Mouse (Mus musculus) erythroid progenitor cell, adult 5-6 weeks (primary cell): ENCODE data around the gene Nsun3. TPM values are rescaled to one million over a fixed set of nuclear protein-coding genes. Genes with fewer than 3 reads are reported as not detected.

Source experiments
- ATAC-seq: replicated peaks from 2 replicates; pipeline ENCODE4 v1.8.0; 2016; ENCODE audit warnings: moderate number of reproducible peaks, mild to moderate bottlenecking, moderate TSS enrichment, inconsistent platforms; ENCODE audit not compliant: poor library complexity, low FRiP score, severe bottlenecking
- total RNA-seq, 2 experiments: library from RNA; stranded (forward) in 1 of 2; stranded (reverse) in 1 of 2; fragments of 150-400 nt in 1 of 2; fragments of 186-747, 209-891 nt in 1 of 2; gene quantifications; 2 replicates each; pipeline versions ENCODE4 v1.2.3 to v1.2.4; 2015 to 2017; ENCODE audit warnings: low replicate concordance in 2 of 2

Gene Nsun3
- total RNA-seq (2015; ENCODE audit: low replicate concordance) (9.6 and 66.3 TPM in 2 replicates), total RNA-seq (2017; ENCODE audit: low replicate concordance) (6.5 and 7.9 TPM in 2 replicates)

DNA sequence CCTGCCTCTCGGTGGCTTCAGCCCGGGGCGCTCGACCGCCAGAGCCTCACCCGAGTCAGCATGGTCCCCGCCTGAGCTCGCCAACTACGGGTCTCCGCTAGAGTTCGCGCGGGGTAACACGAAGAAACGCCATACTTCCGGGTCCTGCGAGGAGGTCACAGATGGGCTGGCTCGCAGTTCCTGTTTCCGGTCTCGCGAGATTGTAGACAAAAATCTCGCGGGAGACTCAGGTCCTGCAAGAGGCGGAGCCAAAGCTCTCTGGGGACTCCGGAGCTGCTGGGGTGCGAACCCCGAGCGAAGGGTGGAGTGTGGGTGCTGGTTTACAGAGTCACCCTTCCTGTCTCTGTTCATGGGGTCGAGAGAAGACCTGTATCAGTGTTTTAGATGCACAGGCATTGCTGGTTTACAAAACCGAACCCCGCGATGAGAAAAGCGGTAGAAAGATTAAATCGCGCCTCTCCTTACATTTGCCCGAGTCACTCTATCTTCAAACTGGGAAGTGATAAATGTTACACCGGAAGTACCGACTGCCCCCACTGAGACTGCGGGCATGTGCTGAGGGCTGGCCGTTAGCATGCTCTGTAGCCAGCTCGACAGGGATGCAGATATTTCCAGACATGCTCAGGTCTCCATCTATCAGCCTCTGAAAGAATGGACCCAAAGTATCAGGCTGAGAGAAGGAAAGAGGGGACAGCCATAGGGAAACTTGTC, at the start of gene Nsun3:
Gene Nsun3 (minus strand): TSS at position 198 of the 711 bp plus-strand sequence.
- peak; percentile 96 for ATAC-seq

- ATAC-seq, result peak; percentile 63
These were observed 47.6 kb upstream of the Nsun3 start for GRCm38 (mm10) chr16:62834016-62834735.

- peak; percentile 77 for ATAC-seq
These were observed 45.9 kb upstream of the Nsun3 start for GRCm38 (mm10) chr16:62832481-62832880.

DNA sequence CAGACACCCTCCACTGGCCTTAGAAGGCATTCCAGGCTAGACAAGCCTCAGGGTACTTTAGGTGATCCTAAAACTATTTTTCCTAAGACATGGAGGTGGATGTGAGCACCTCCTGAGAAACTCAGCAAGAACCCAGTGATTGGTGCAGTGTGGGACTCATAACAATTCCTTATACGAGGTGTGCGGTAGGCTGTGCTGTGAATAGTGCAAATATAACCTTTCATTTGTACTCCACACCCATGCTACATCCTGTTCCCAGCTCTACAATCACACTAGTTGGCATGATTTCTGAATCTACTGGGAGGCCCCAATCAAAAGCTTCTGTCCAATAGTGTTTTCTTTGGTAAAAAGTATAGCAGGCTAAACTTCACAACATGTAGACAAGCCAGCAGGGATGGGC, 45.4 kb upstream of the Nsun3 start:
- ATAC-seq, result no peak

- 0 out of 2 replicates have a peak, but pooled peaks have one; percentile 59 for ATAC-seq
These were observed 39.8 kb upstream of the Nsun3 start for GRCm38 (mm10) chr16:62826156-62827001.

DNA sequence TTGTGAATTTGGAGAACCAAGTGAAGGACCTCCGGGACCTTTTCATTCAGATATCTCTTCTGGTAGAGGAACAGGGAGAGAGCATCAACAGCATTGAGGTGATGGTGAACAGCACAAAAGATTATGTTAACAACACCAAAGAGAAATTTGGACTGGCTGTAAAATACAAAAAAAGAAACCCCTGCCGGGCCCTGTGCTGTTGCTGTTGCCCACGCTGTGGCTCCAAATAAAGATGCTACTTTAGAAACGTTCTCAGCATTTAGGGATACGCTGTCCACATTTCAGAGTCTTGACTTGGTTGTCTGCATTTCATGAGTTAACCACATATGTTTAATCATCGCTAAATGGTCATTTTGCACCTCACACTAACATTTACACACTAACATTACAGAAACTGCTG, 35.9 kb upstream of the Nsun3 start:
- ATAC-seq, result no peak

DNA sequence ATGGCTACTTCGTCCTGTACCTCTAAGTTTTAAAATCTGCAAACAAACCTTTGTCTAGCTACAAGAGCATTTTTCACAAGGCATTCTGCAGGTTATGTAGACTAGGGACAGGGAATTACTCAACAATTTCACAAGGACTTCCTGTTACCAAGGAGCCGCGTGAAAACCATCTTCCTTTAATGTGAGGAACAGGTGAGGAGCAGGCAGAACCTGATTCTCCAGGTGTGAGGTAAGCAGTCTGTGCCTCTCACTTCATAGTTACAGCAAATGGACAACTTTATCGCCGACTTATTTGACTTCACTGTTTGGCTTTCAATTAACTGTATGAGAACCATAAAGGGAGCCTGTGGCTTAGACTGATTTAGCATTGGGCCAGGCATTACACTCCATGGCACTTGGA, 27.9 kb upstream of the Nsun3 start, which contains the start of gene Stx19:
Gene Stx19 (plus strand): TSS at position 186 of the 400 bp plus-strand sequence.
- no peak for ATAC-seq

DNA sequence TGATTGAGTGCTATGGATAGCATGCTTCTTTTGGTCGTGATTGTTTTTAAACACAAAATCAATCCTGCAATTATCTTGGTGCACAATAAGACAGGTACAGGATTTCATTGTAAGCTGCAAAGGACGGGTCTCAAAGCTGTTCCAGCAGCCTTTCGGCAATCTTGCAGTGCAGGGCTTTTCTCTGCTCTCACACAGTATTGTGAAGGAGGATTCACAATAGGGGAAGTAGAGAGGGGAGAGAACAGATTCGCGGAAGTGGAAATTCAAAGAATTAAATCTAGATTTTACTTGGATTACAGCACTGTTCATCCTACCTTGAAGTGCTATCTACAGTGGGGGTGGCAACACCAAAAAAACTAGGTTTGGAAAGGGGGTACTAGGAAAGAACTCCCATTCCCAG, 27.2 kb upstream of the Nsun3 start:
- ATAC-seq, result no peak

GRCm38 (mm10) chr16:62810855-62811254, 24.2 kb upstream of the Nsun3 start:
- no peak for ATAC-seq

GRCm38 (mm10) chr16:62807249-62807979, 20.8 kb upstream of the Nsun3 start:
- ATAC-seq, result no peak

DNA sequence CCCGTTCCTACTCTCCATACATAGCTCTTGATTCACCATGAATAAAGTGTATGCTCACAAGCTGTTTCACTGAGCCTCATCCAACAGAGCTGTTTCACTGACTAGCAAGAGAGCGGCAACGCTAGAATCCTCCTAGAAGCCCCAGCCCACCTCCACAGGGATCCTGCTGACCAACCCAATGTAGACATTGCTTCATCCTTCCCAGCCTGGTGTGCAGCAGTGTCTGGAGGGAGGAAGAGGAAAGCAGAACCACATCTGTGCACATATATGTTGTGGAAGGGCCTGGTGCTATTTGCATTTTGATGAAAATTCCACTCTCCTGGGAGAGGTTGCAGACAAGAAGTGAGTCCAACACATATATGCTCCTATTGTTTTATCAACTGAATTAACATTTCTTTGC, 18.0 kb upstream of the Nsun3 start:
- no peak for ATAC-seq

DNA sequence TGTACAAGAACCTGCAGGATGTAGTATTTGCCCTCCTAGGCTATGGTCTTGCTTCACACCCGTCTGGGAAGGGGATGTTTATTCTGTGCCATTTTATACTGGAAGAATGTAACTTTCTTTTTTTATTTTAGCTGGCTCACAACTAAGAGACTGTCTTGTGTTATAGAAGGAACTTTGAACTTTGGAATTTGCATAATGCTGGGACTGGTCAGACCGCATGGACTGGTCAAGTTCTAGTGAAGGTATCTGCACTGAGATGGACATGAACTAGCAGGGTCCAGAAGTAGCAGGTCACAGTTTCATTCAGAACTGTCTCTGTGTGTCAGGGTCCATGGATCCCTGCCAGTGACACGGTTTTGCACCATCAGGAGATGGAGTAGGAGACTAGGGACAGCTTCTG, 13.2 kb upstream of the Nsun3 start:
- no peak for ATAC-seq

GRCm38 (mm10) chr16:62799426-62799825, 12.8 kb upstream of the Nsun3 start:
- ATAC-seq, result no peak

DNA sequence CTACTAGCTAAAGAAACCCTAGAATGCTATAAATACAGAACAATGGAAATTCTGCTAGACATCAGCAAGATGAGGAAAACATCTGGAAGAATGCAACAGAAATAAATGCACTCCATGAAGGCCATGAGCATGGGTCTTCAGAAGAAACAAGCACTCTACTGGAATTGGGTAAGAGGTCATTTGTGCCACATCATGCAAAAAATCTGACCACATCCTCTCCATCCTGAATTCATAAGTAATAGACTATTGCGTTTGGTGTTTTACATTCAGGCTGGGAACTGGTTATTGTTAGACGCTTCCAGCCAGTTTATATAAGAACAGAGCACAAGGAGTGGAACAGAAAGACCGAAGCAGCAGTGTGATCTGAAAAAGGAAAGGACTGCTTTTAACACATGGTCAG, 12.2 kb upstream of the Nsun3 start:
- ATAC-seq, result no peak

DNA sequence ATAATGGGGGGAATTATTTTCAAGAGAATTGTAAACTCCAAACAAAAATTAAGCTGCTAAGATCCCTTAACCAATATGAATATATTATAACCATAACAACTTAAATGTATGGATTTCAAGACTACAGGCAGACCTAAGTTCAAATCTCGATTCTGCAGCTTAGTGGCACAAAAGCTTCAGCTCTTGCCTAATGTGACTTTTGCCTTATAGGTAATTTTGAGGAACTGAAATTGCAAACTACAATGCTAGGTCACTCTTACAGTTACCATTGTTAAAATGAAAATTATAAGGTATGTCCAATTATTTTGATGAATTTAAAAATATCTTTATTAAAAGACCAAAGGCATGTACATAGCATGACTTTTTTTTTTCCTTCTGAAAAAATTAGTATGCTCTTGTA, 10.0 kb upstream of the Nsun3 start:
- no peak for ATAC-seq

GRCm38 (mm10) chr16:62782229-62782628, 4.4 kb downstream of the Nsun3 start:
- no peak for ATAC-seq

- ATAC-seq, result no peak
These were observed 8.3 kb downstream of the Nsun3 start for GRCm38 (mm10) chr16:62778282-62778681.

GRCm38 (mm10) chr16:62776034-62776433, 10.6 kb downstream of the Nsun3 start:
- ATAC-seq, result no peak

DNA sequence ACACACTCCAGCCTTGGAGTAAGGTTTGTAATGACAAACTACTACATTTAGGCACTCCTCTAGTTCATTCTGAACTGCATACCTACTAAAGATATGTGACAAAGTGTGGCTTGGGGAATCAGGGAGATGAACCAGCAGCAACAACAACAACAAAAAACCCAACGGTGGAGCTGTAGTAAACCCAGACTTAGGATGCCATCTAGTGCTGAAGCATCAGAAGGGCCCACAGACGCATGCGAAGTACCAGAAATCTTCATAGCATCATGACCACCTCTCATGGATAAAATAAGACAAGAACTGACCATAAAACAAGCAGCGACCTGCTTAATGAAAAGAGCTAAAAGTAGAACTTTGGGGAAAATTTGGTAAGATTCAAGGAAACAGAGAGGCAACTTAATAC, 13.2 kb downstream of the Nsun3 start:
- ATAC-seq, result no peak

- ATAC-seq, result no peak
These were observed 28.3 kb downstream of the Nsun3 start for GRCm38 (mm10) chr16:62758340-62758739.
